Mouse (Mus musculus): ENCODE measurements around the gene Rasl12. TPM values are rescaled to one million over a fixed set of nuclear protein-coding genes. Genes with fewer than 3 reads are reported as not detected.
A peak's percentile ranks its signal among the peaks of the same experiment; 100 is the strongest.

Rasl12 gene
- 25.6 and 28.8 TPM in 2 replicates for polyA plus RNA-seq (2012; rRNA removed)

DNA sequence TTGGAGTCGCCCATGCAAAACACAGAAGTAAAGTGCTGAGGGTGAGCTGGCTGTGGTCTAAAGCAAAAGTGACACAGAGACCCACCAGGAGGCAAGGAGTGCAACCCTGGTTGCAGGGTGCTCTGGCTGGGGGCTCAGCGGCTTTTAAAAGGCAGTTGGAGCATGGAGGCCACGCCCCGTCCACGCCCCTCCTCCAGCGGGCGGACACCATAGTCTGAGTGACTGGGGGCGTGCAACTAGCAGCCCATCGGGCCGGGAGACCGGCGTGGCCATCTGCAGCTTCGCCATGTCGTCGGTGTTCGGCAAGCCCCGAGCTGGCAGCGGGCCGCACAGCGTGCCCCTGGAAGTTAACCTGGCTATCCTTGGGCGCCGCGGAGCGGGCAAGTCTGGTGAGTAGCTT lies at the start of gene Rasl12:
Rasl12 (plus strand) TSS at position 228 of the 400 bp plus-strand sequence.
- peak; percentile 41 for DNase-seq (ENCODE audit: low spot score)

- DNase-seq (ENCODE audit: low spot score) = no peak
Observed at GRCm38 (mm10) chr9:65353251-65353650, 45.1 kb upstream of the Rasl12 start.

- no peak for DNase-seq (ENCODE audit: low spot score)
Observed at GRCm38 (mm10) chr9:65356561-65356960, 41.7 kb upstream of the Rasl12 start.

- DNase-seq (ENCODE audit: low spot score) = no peak
Observed at GRCm38 (mm10) chr9:65356971-65357370, 41.3 kb upstream of the Rasl12 start.

DNA sequence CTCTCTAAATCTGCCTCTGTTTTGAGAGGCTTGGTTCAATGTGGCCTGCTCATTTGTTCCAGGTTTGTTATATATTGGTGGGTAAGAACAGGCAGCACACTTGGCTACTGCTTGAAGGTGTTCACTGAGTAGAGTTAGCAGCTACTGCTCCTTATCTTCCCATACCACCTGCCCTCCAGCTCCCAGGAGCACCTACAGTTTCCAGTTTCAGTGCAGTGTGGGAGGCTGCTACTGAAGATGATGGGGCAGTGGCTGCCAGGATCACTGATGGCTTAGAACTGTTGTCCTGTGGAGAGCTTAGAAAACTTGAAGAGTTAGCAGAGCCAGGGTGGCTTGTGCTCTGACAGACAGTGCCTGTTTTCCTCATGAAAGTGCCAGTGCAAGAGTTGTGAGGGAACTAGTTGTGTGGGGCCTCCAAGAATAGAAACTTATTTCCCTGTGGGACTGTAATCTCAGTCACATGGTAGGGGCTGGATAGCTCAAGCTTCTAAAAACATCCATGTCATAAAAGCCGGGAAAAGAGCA lies 39.3 kb upstream of the Rasl12 start:
- DNase-seq (ENCODE audit: low spot score) = no peak

GRCm38 (mm10) chr9:65360641-65361448 lies 37.5 kb upstream of the Rasl12 start, which contains the start of gene Ubap1l:
Ubap1l (plus strand) TSS chr9:65361041.
- DNase-seq (ENCODE audit: low spot score) = no peak

GRCm38 (mm10) chr9:65363684-65364083 lies 34.6 kb upstream of the Rasl12 start:
- DNase-seq (ENCODE audit: low spot score) = no peak

- DNase-seq (ENCODE audit: low spot score) = no peak
Observed at GRCm38 (mm10) chr9:65365721-65366120, 32.6 kb upstream of the Rasl12 start.

DNA sequence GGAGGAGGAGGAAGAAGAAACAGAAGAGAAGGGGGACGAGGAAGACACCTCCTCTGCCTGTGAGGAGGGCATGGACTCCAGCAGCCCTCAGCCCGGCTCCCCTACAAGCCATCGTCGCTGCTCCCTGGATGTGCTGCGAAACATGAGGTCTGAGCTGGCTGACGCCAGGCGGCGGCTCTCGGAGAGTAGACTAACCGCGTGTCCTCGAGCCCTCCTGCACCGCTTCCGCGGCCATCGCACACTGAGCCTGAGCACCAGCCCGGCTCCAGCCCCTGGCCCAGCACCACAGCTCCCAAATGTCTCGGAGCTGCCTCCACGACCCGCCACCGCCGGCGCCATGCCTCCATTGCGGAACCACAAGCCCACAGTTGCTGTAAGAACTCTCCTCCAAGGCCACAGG lies 26.6 kb upstream of the Rasl12 start:
- no peak for DNase-seq (ENCODE audit: low spot score)

GRCm38 (mm10) chr9:65372449-65372848 lies 25.9 kb upstream of the Rasl12 start:
- no peak for DNase-seq (ENCODE audit: low spot score)

- DNase-seq (ENCODE audit: low spot score) = no peak
Observed at GRCm38 (mm10) chr9:65374468-65375162, 23.7 kb upstream of the Rasl12 start.

DNA sequence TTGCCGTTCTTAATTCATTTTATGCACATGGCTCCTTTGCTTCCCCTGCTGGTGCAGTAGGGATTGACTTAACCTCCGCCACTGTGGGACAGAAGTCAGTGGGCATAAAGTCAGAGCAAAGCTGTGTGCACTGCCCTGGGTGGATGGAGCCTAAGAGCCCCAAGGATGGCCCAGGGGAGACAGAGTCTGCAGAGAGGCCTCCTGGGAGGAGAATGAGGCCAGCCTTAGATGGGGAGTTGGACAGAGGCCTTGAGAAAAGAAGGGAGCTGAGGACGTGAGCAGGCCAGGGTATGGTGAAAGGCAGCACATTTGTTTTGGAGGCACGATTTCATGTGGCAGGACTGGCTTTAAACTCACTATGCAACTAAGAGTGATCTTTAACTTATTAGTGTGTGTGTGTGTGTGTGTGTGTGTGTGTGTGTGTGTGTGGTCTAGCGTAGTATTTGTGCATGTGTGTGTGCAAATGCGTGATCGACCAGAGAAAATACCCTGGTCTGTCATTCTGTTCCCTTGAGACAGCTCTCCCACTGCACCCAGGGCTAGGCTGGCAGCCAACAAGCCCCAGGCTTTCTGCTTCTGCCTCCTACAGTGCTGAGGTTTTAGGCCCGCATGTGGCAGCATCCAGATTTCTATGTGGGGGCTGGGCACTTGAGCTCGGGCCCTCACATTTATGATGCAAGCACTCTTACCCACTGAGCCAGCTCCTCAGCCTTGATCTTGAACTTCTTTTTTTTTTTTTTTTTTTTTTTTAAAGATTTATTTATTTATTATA lies 23.0 kb upstream of the Rasl12 start:
- no peak for DNase-seq (ENCODE audit: low spot score)

GRCm38 (mm10) chr9:65381017-65381590 lies 17.2 kb upstream of the Rasl12 start:
- no peak for DNase-seq (ENCODE audit: low spot score)

DNA sequence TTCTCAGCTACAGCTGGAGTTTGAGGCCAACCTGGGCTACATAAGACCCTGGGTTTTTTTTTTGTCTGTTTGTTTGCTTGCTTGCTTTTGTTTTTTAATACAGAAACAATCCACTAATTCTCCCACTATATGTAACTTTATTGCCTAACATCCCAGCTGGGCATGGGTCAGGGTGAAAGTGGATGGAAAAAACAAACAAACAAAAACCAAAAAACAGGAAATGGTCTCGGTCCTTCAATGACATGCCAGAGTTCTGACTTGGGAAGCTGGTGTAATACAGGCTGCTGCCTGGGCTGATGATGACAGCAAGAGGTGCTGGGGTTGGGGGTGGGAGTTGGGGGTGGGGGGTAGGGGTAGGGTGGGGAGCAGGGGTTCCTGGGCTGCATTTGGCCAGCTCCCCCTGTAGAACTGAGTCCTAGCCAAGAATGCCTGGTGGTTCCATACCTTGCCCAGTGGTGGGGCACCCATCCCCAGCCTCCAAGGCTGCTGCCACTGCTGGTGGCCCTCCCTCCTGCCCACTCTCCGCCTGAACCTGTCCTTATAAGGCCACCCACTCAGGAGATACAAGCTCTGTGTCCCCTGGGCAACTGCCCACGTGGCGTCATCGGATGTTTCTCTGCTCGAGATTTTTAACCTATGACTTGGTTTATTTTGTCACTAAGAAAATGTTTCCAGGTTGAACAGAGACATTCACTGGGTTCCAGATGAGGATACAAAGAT lies 16.1 kb upstream of the Rasl12 start:
- DNase-seq (ENCODE audit: low spot score) = no peak

DNA sequence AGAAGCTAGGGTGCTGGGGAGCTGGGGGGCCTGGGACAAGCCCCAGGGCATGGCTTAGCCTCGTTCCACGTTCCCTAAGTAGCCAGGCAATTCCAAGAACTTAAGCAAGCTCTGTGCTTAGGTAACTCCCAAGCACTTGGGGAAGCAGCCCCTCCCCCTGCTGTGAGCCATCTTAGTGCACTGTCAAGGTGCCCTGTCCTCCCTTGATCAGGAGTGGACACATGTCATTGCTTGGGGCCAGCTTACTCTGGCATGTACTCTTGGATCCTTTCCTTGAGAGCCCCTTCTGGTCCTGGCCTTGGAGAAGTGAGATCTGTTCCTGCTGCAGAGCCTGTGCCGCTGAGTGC lies 15.6 kb upstream of the Rasl12 start:
- no peak for DNase-seq (ENCODE audit: low spot score)

- no peak for DNase-seq (ENCODE audit: low spot score)
Observed at GRCm38 (mm10) chr9:65384276-65384675, 14.0 kb upstream of the Rasl12 start.

GRCm38 (mm10) chr9:65386373-65387140 lies 11.7 kb upstream of the Rasl12 start:
- DNase-seq (ENCODE audit: low spot score) = no peak

DNA sequence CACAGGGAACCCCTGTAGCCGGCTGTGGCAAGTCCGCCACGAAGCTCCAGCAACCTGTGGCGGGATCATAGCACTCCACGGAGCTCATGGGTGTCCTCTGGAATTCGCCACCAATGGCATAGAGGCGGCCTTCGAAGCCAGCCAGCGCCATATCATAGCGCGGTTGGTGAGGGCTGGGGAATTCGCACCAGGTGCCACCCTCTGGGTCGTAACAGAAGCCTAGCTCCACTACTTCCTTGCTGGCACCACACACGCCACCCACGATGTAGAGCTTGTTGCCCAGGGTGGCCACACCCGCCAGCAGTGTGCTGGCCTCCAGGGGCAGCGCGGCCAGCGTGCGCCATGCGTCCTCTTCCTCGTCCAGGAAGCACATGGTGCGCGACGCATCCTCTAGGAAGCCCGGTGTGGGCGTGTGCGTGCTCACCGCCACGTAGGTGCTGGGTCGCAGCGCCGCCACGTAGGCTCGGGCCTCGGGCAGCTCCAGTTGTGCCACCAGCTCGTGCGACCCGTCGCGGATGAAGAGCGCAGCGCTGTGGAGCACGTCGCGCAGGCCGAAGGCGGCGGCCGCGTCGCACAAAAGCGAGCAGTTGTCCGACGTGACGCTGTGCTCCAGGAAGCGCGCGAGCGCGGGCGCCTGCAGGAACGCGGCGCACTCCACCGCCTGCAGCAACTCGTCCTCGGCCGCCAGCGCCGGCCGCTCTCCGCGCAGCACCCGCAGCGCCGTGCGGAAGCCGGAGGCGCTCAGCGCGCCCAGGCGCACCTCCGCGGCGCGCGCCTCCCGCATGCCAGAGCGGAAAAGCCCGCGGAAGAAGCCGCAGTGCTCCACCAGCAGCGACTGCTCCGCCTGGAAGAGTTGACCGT lies 7.3 kb upstream of the Rasl12 start:
- DNase-seq (ENCODE audit: low spot score) = no peak

DNA sequence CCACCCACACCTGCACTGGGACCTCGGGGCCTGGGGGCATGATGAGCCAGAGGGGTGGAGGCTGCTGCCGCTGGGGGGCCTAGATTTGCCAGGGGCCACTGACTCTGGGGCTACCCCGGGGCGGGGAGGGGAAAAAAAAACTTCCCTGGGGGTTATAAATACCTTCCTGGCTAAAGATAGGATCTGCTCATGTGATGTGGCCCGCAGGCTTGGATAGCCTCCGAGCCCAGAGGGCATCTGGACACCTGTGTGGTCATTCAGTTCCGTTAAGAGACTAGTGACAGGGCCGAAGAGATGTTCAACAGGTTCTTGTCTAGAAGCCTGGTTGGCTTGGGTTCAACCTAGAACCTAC lies 6.7 kb upstream of the Rasl12 start, which contains the start of gene Kbtbd13:
Kbtbd13 (minus strand) TSS at position 40 of the 352 bp plus-strand sequence.
- no peak for DNase-seq (ENCODE audit: low spot score)

Measured in urinary bladder, adult 2 months (tissue).